Mouse (Mus musculus) layer of hippocampus, adult 11-12 months (tissue): ENCODE data around the gene Ermard.
"Not testable (repeated sequence)": the region's sequence is repeated elsewhere in the genome, so short reads cannot be mapped to it uniquely, and the experiment has no call there.

Experiments
- DNase-seq: peaks from one replicate; pipeline ENCODE4 v3.0.0; 2022; ENCODE audit warnings: low spot score

Ermard gene

GRCm38 (mm10) chr17:15041175-15041729, at the start of gene Ermard, which contains the start of the genes Tcte3 and Gm3448:
Gene Ermard (plus strand): TSS chr17:15041208.
Gene Tcte3 (minus strand): TSS chr17:15041488.
Gene Gm3448 (minus strand): TSS chr17:15041537.
- DNase-seq, result not testable (repeated sequence)

DNA sequence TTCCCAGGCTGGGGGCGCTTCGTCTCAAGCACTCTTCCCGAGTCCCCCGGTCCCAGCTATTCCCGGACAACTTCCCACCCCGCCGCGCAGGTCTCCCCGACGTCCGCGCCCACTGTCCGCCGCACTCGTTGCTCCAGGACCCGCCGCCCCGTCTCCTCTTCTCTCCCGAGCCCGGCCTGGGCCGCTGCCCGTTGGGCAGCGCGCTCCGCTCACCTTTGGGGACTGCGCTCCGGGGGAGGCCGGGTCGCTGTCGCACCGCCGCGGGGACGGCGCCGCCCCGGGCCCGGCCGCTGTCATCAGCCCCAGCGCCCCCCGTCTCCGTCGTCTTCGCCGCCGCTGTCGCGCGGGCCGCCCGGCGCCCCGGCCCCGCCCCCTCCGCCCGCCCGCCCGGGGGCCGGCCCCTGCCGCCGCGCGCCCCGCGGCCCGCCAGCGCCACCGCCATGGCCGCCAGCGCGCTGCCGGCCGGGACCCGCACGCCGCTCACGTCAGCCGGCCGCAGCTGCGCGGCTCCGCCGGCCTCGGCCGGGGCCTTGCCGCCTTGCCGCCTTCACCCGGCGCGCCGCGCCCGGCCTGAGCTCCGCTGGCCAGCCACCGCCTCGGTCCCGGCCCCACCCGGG, 48.4 kb upstream of the Ermard start:
- DNase-seq, result not testable (repeated sequence)

- not testable (repeated sequence) for DNase-seq
Observed at GRCm38 (mm10) chr17:14993139-14993832, 47.7 kb upstream of the Ermard start.

- DNase-seq, result not testable (repeated sequence)
Observed at GRCm38 (mm10) chr17:14994140-14994539, 46.9 kb upstream of the Ermard start.

DNA sequence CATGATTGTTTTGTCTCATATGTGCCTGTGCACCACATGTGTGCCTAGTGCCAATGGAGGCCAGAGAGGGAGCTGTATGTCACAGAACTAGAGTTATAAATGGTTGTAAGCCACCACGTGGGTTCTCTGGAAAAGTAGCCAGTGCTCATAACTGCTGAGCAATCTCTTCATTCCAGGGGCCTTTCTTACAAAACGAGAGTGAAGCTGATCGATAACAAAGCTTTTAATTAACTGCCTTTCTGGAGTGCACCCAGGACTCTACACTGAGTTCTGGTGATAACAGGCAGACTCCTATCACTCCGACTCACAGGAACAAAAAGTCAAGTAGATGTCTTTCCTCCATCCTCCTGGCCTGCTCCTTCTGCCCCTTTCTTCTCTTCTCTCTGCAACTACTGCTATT, 41.0 kb upstream of the Ermard start:
- not testable (repeated sequence) for DNase-seq

- DNase-seq, result not testable (repeated sequence)
Observed at GRCm38 (mm10) chr17:15009088-15009487, 31.9 kb upstream of the Ermard start.

DNA sequence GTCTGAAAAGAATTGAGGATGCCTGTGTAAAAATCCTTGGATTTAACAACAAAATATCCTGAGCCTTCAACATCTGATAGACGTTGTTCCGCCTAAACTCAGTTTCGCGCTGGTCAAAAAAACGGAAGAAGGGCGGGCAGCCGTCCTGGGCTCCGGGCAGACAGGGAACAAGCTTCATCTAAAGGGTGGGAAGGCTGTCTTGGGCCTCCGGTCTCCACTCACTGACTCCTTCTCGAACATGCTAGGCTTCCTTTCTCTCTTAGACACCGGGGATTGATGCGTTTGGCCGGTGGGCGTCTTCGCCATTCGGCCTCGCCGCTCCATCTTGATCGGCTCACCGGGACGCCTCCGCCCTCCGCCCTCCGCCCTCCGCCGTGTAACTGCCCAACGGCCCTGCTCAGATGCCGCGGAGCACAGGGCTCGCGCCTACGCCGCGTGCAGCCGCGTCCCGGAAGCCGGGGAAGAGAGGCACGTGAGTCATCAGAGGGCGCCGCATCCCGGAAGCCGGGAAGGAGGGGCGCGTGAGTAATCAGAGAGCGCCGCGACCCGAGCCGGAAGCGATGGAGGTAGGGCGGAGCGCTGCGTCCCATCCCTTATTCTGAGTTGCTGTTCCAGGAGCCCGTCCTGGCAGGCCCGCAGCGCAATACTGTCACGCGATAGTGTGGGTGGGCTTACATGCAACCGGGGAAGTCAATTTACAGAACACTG, 31.1 kb upstream of the Ermard start, which contains the start of gene Gm3435:
Gene Gm3435, plus strand, starts transcription at position 471 of the 708 bp plus-strand sequence.
- DNase-seq, result not testable (repeated sequence)

DNA sequence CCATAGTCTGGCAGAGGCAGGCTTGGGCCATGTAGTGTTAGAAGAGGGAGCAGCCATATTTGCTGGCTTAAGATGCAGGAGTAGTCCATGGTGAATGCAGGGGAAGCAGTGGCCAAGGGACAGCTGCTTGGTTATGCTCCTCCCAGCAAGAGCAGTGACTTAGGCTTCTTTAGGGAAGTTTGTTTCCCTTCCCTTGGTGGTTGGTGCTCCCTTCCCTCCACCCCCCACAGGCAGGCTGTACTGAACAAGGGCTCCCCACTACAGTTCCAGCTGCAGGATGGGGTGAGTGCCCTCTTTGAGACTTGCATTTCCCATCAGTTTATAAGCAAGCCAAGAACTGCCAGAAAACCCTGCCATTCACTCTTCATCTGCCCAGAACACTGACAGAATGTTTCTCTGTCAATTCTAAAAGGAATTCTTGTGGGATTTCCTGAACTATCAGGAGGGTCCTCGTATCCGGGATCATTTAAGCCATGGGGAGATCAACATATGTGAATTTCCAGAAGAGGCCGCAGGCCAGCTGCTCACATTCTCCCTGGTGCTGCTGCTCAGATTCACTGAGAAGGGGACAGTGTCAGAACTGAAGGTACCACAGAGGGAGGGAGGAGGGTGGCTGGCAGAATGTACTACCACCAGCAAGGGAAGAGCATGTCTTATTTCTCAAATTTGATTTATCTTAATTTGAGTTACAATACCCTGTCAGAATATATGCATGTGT, 19.3 kb upstream of the Ermard start:
- peak; percentile 53 for DNase-seq

DNA sequence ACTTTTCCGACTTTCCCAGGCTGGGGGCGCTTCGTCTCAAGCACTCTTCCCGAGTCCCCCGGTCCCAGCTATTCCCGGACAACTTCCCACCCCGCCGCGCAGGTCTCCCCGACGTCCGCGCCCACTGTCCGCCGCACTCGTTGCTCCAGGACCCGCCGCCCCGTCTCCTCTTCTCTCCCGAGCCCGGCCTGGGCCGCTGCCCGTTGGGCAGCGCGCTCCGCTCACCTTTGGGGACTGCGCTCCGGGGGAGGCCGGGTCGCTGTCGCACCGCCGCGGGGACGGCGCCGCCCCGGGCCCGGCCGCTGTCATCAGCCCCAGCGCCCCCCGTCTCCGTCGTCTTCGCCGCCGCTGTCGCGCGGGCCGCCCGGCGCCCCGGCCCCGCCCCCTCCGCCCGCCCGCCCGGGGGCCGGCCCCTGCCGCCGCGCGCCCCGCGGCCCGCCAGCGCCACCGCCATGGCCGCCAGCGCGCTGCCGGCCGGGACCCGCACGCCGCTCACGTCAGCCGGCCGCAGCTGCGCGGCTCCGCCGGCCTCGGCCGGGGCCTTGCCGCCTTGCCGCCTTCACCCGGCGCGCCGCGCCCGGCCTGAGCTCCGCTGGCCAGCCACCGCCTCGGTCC, 17.0 kb upstream of the Ermard start:
- DNase-seq, result not testable (repeated sequence)

GRCm38 (mm10) chr17:15024502-15025193, 16.4 kb upstream of the Ermard start:
- DNase-seq, result not testable (repeated sequence)

DNA sequence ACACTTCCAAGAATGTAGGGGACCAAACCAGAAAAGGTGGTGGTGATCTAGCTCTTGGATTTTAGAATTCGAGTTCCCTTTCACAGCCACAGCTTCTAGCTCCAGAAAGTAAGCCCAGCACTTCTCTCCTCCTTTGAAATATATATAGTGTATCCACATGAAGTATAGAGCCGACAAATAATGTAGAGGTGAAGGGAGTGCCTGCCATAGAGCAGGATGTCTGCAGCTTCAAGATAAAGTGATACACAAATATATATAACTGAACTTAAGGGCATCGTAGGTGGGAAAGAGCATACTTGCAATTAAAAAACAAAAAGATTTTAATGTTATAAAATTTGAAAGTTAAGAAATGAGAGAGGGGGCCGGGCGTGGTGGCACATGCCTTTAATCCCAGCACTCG, 15.5 kb upstream of the Ermard start:
- DNase-seq, result not testable (repeated sequence)

- DNase-seq, result not testable (repeated sequence)
Observed at GRCm38 (mm10) chr17:15031414-15031813, 9.6 kb upstream of the Ermard start.

DNA sequence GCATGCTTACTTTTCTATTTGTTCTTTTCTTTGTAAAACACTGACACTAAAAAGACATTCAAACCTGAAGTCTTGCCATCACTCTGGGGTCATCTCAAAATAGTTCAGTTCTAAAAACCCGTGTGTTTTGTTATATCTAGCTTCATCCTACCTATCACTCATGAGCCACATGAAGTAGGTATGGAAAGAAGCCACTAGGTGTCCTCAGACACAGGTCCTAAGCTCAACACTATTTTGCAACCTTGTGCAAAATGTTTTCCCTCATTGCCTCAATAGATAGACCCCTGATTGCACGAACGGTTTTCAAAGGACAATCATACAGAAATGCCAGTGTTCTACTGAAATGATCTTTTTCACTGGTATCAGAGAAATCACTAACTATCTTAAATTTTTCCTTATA, 553 bp upstream of the Ermard start:
- DNase-seq, result not testable (repeated sequence)

- DNase-seq, result not testable (repeated sequence)
Observed at GRCm38 (mm10) chr17:15050338-15050737, 9.3 kb downstream of the Ermard start.

- DNase-seq, result not testable (repeated sequence)
Observed at GRCm38 (mm10) chr17:15052766-15053165, 11.8 kb downstream of the Ermard start.

GRCm38 (mm10) chr17:15053183-15053828, 12.3 kb downstream of the Ermard start:
- DNase-seq, result not testable (repeated sequence)

GRCm38 (mm10) chr17:15053829-15054200, 12.8 kb downstream of the Ermard start:
- not testable (repeated sequence) for DNase-seq

DNA sequence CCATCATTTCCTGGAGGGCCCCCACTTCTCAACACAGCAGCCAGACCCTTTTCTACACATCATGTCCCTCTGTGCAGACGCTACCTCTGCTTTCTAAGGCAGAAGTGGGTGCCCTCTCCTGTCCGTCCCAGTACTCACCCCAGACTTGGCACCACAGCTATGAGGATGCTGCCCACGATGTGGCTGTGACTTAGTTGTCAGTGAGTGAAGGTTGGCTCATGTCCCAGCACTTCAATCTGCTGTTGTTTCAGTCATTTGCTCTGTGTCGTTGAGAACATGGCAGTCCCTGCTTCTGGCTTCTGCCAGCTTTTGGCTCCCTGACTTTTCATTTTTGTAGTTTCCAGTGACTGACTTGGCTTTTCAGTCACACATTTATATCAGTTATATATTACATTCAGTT, 14.9 kb downstream of the Ermard start:
- DNase-seq, result peak; percentile 80

GRCm38 (mm10) chr17:15058161-15058591, 17.2 kb downstream of the Ermard start:
- no peak for DNase-seq

DNA sequence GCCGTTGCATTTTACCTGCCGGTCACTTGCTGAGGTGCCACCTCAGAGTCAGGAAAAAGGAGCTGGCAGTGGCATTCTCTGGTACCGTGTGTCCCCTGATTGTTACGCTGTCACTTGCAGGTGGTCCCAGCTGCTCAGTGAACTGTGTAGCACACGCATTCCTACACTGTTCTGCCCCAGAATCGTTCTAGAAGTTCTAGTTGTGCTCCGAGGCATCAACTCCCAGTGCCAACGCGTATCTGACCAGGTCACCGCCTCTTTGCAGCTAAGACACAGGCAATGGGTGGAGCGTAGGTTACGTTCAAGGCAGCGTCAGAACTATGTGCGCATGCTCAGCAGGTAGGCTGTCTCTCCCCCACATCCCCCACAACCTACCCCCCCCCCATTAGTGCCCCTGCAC, 18.6 kb downstream of the Ermard start:
- DNase-seq, result no peak
